Mouse (Mus musculus) testis, adult 2 months (tissue): ENCODE data around the gene Chac1. TPM values are rescaled to one million over a fixed set of nuclear protein-coding genes. Genes with fewer than 3 reads are reported as not detected.
A peak's percentile ranks its signal among the peaks of the same experiment; 100 is the strongest.

Experiments
- H3K27ac ChIP-seq: fragments of 200-500 bp; 2 replicates; pipeline ENCODE4 v1.5.1; 2012; ENCODE audit warnings: low read depth, low read length; ENCODE audit not compliant: control insufficient read depth, insufficient read depth
- H3K27me3 ChIP-seq: fragments of 200-500 bp; 2 replicates; pipeline ENCODE4 v1.6.1; 2012; ENCODE audit warnings: mild to moderate bottlenecking, low read length, moderate library complexity; ENCODE audit not compliant: control insufficient read depth, insufficient read depth
- H3K36me3 ChIP-seq: fragments of 200-500 bp; 2 replicates; pipeline ENCODE4 v1.6.1; 2012; ENCODE audit warnings: mild to moderate bottlenecking, low read length; ENCODE audit not compliant: control insufficient read depth, insufficient read depth
- H3K4me1 ChIP-seq: fragments of 200-500 bp; 2 replicates; pipeline ENCODE4 v1.6.1; 2012; ENCODE audit warnings: low read length; ENCODE audit not compliant: control insufficient read depth, insufficient read depth
- H3K4me3 ChIP-seq: fragments of 200-500 bp; 2 replicates; pipeline ENCODE4 v1.5.1; 2012; ENCODE audit warnings: low read depth, mild to moderate bottlenecking, low read length, moderate library complexity, mixed read lengths; ENCODE audit not compliant: control insufficient read depth
- CTCF ChIP-seq: fragments of 200-500 bp; IDR thresholded peaks from 2 replicates; pipeline ENCODE4 v1.5.1; 2012; ENCODE audit warnings: low read depth, mild to moderate bottlenecking, inconsistent platforms, low read length, moderate library complexity; ENCODE audit not compliant: control insufficient read depth, insufficient read depth, insufficient replicate concordance
- POLR2A ChIP-seq: fragments of 200-500 bp; IDR thresholded peaks from 2 replicates; pipeline ENCODE4 v1.6.1; 2012; ENCODE audit warnings: low read depth, mild to moderate bottlenecking, inconsistent platforms, low read length, moderate library complexity; ENCODE audit not compliant: control insufficient read depth
- polyA plus RNA-seq: library from polyadenylated mRNA; depleted of rRNA; stranded (reverse); fragments of >200 nt; gene quantifications from 2 replicates; pipeline ENCODE4 v1.2.3, GENCODE M21; 2012

The Chac1 gene
- polyA plus RNA-seq, 1 experiment, result 3.6 TPM

DNA sequence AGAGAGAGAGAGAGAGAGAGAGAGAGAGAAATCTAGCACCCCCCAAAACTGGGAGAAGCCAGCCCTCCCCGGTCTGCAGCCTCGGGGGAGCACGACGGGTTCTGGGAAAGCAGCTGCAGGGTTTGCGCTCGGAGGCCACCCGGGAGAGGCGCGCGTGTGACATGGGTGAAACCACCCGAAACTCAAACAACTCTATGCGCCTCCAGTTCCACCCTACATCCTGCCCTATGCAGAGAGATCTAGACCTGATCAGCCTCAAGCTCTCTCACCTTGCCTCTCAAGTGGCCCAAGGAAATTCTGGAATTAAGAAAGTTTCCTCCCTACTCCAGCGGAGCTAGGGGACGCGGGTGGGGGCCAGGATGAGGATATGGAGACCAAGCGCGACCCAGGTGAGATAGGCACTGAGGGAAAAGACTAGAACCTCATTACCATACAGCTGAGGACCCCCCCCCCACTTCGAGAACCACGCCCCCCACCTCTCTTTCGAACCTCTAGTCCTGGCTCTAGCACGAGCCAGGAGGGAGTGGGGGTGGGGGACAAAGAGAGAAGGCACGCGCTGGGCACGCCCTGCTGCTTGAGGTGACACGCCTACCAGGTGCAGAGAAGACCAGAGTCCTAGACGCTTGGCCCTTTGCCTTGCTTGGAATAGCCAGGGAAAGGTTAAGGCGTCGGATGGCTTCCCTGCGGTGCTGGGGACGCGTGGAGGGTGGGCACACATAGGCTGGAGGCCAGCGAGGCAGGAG, 26.3 kb upstream of the Chac1 start:
- H3K4me3 ChIP-seq, result no peak overlapping the region; the same call in 1 of the 2 replicates
- H3K4me1 ChIP-seq, result peaks cover 36% of the 10 kb centered on the region
- no peaks in the 10 kb centered on the region for H3K36me3 ChIP-seq
- H3K27ac ChIP-seq, result no peak overlapping the region
- TF ChIP-seq CTCF (no peak), POLR2A (no peak)
- no peaks in the 10 kb centered on the region; the same call in 1 of the 2 replicates for H3K27me3 ChIP-seq

DNA sequence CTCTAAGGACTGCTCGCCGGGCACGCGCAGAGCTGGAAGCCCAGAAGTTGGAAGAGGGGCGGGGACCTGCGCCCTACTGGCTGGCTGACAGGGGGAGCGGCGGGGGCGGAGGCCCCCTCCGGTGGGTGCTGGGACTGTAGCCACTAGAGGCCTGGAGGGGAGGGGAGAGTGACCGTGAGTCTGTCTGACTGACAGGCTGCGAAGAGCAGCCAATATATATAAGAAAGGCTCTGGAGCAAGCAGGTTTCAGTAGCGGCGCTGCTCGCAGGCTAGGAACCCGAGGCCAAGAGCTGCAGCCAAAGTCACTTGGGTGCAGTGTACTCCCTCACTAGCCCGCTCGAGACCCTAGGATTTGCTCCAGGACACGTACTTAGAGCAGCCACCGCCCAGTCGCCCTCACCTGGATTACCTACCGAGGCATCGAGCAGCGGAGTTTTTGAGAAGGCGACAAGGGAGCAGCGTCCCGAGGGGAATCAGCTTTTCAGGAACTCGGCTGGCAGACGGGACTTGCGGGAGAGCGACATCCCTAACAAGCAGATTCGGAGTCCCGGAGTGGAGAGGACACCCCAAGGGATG, 25.4 kb upstream of the Chac1 start, which contains the start of gene Dll4:
Gene Dll4 (plus strand): TSS at position 217 of the 576 bp plus-strand sequence.
- TF ChIP-seq CTCF (no peak), POLR2A (0 out of 2 replicates have a peak, but pooled peaks have one; percentile 37)
- no peaks in the 10 kb centered on the region for H3K36me3 ChIP-seq
- no peak within 1 kb of the TSS for H3K27ac ChIP-seq
- H3K4me3 ChIP-seq, result peak within 1 kb of the TSS; percentile 25
- H3K27me3 ChIP-seq, result no peaks in the 10 kb centered on the region; the same call in 1 of the 2 replicates
- peaks cover 36% of the 10 kb centered on the region for H3K4me1 ChIP-seq

DNA sequence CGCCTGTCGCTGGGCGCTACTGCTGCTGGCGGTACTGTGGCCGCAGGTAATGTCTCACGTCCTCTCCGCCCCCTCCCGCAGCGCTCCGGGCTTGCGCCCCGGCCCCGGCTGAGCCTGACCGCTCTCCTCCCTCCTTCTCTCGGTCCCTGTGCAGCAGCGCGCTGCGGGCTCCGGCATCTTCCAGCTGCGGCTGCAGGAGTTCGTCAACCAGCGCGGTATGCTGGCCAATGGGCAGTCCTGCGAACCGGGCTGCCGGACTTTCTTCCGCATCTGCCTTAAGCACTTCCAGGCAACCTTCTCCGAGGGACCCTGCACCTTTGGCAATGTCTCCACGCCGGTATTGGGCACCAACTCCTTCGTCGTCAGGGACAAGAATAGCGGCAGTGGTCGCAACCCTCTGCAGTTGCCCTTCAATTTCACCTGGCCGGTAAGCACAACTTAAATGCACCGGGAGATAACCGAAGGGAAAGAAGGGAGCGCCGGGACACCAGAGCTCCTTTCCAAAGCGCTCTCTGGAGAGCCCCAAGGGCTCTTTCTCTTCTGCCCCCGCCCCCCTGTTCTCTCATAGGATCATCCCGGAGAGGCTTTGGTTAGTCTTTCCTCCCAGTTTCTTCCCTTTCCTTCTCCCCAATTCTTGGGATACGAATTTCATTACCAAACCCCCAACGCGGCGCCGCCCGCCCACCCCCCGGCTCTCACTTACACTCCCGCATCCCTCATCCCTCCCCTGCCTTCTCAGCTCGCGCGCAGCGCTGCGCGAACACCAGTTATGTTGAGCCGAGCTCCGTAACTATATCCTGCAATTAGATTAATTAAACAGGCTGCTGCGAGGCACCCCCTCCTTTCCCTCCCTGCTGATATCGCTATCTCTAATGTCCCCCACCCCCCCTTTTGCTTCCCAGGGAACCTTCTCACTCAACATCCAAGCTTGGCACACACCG, 24.6 kb upstream of the Chac1 start:
- Histone ChIP-seq H3K36me3 (no peaks in the 10 kb centered on the region), H3K4me1 (peaks cover 36% of the 10 kb centered on the region), H3K27ac (no peak overlapping the region), H3K4me3 (peak overlapping the region; percentile 37), H3K27me3 (no peaks in the 10 kb centered on the region; the same call in 1 of the 2 replicates)
- no peak for TF ChIP-seq POLR2A
- no peak for TF ChIP-seq CTCF

DNA sequence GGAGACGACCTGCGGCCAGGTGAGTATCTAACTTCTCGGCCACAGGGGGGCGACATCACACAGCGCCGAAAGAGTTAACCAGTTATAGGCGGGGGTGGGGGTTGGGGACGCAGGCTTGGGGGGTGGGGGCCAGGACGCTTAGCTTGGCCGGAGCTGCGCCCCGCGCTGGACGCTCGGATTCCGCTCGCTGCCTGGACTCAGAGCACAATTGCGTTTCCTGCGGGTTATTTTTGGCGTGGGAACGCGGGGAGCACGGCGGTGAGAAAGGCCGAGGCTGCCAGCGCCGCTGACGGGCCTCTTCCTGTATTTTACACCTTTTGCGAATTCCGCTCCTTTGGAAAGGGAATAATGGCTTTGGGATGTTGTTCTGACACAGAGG, 23.9 kb upstream of the Chac1 start:
- Histone ChIP-seq H3K36me3 (no peaks in the 10 kb centered on the region), H3K4me1 (peaks cover 33% of the 10 kb centered on the region), H3K27me3 (no peaks in the 10 kb centered on the region; the same call in 1 of the 2 replicates), H3K4me3 (peak overlapping the region; percentile 37), H3K27ac (no peak overlapping the region)
- no peak for TF ChIP-seq POLR2A
- TF ChIP-seq CTCF, result peak; percentile 33; the same call in 1 of the 2 replicates

DNA sequence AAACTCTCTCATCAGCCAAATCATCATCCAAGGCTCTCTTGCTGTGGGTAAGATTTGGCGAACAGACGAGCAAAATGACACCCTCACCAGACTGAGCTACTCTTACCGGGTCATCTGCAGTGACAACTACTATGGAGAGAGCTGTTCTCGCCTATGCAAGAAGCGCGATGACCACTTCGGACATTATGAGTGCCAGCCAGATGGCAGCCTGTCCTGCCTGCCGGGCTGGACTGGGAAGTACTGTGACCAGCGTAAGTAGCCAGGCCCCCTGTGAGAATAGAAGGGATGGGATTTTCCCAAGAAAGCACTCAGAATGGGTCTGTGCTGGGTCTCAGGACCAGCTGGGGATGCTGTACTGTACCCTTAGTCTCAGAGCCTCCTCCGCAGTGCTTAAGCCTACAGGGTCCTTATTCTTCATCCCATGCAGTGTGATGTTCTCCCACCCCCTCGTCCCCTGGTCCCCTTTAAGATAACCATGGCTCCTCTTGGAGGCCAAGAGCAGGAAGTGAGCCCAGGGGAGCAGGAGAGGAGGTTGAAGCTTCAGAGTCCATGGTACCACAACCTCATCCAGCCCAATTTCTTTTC, 23.0 kb upstream of the Chac1 start:
- Histone ChIP-seq H3K4me3 (no peak overlapping the region), H3K27me3 (no peaks in the 10 kb centered on the region; the same call in 1 of the 2 replicates), H3K4me1 (peaks cover 26% of the 10 kb centered on the region), H3K36me3 (no peaks in the 10 kb centered on the region), H3K27ac (no peak overlapping the region)
- no peak for TF ChIP-seq CTCF
- TF ChIP-seq POLR2A, result no peak

DNA sequence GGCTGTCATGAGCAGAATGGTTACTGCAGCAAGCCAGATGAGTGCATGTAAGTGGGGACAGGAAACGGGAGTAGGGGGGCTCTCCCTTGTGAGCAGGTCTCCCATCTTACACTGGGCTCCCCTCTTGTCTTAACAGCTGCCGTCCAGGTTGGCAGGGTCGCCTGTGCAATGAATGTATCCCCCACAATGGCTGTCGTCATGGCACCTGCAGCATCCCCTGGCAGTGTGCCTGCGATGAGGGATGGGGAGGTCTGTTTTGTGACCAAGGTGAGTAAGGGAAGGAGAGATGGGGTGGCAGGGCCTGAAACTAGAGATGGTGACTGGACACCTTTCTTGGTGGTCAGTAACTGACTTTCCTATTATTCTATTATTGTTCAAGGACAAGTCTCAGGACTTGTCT, 22.5 kb upstream of the Chac1 start:
- Histone ChIP-seq H3K27ac (no peak overlapping the region), H3K36me3 (no peaks in the 10 kb centered on the region), H3K4me3 (no peak overlapping the region), H3K4me1 (peaks cover 26% of the 10 kb centered on the region), H3K27me3 (no peaks in the 10 kb centered on the region; the same call in 1 of the 2 replicates)
- no peak for TF ChIP-seq CTCF
- TF ChIP-seq POLR2A, result no peak
